Mouse (Mus musculus): ENCODE results near the gene Tmem131.

Tmem131 gene

GRCm38 (mm10) chr1:36938801-36939286 is 4.6 kb downstream of the Tmem131 start:
- no peak for DNase-seq (ENCODE audit: low spot score in 2 of 2)

- DNase-seq (ENCODE audit: low spot score in 2 of 2): no peak
Observed at GRCm38 (mm10) chr1:36938348-36938747, 5.1 kb downstream of the Tmem131 start.

GRCm38 (mm10) chr1:36937648-36938047 is 5.8 kb downstream of the Tmem131 start:
- no peak for DNase-seq (ENCODE audit: low spot score in 2 of 2)

- no peak for DNase-seq (ENCODE audit: low spot score in 2 of 2)
Observed at GRCm38 (mm10) chr1:36937015-36937414, 6.5 kb downstream of the Tmem131 start.

GRCm38 (mm10) chr1:36936567-36936966 is 6.9 kb downstream of the Tmem131 start:
- no peak for DNase-seq (ENCODE audit: low spot score in 2 of 2)

GRCm38 (mm10) chr1:36934778-36935177 is 8.7 kb downstream of the Tmem131 start:
- no peak for DNase-seq (ENCODE audit: low spot score in 2 of 2)

GRCm38 (mm10) chr1:36933965-36934585 is 9.4 kb downstream of the Tmem131 start:
- DNase-seq (ENCODE audit: low spot score in 2 of 2): no peak

- DNase-seq (ENCODE audit: low spot score in 2 of 2): no peak
Observed at GRCm38 (mm10) chr1:36932231-36932630, 11.2 kb downstream of the Tmem131 start.

GRCm38 (mm10) chr1:36930911-36931310 is 12.6 kb downstream of the Tmem131 start:
- DNase-seq (ENCODE audit: low spot score in 2 of 2): no peak

- DNase-seq (ENCODE audit: low spot score in 2 of 2): no peak
Observed at GRCm38 (mm10) chr1:36929996-36930395, 13.5 kb downstream of the Tmem131 start.

GRCm38 (mm10) chr1:36928357-36929330 is 14.8 kb downstream of the Tmem131 start:
- no peak for DNase-seq (ENCODE audit: low spot score in 2 of 2)

- no peak for DNase-seq (ENCODE audit: low spot score in 2 of 2)
Observed at GRCm38 (mm10) chr1:36927569-36927968, 15.9 kb downstream of the Tmem131 start.

- DNase-seq (ENCODE audit: low spot score in 2 of 2): no peak
Observed at GRCm38 (mm10) chr1:36926738-36927137, 16.7 kb downstream of the Tmem131 start.

- DNase-seq (ENCODE audit: low spot score in 2 of 2): no peak
Observed at GRCm38 (mm10) chr1:36926246-36926645, 17.2 kb downstream of the Tmem131 start.

GRCm38 (mm10) chr1:36925781-36926180 is 17.7 kb downstream of the Tmem131 start:
- DNase-seq (ENCODE audit: low spot score in 2 of 2): no peak

GRCm38 (mm10) chr1:36924853-36925252 is 18.6 kb downstream of the Tmem131 start:
- DNase-seq (ENCODE audit: low spot score in 2 of 2): no peak

GRCm38 (mm10) chr1:36923911-36924310 is 19.6 kb downstream of the Tmem131 start:
- no peak for DNase-seq (ENCODE audit: low spot score in 2 of 2)

GRCm38 (mm10) chr1:36922623-36923421 is 20.6 kb downstream of the Tmem131 start:
- DNase-seq (ENCODE audit: low spot score in 2 of 2): no peak

- no peak for DNase-seq (ENCODE audit: low spot score in 2 of 2)
Observed at GRCm38 (mm10) chr1:36921614-36922393, 21.7 kb downstream of the Tmem131 start.

- DNase-seq (ENCODE audit: low spot score in 2 of 2): no peak
Observed at GRCm38 (mm10) chr1:36920726-36921125, 22.7 kb downstream of the Tmem131 start.

GRCm38 (mm10) chr1:36920154-36920716 is 23.2 kb downstream of the Tmem131 start:
- DNase-seq (ENCODE audit: low spot score in 2 of 2): peak; percentile 48 to 51
